Mouse (Mus musculus) embryo, embryonic 10.5 days (tissue): Measurements from ENCODE around the gene Dhh.

ENCODE experiments used
- DNase-seq: peaks from one replicate; pipeline ENCODE4 v3.0.0-alpha.2; 2015; ENCODE audit warnings: low spot score

Dhh gene

DNA sequence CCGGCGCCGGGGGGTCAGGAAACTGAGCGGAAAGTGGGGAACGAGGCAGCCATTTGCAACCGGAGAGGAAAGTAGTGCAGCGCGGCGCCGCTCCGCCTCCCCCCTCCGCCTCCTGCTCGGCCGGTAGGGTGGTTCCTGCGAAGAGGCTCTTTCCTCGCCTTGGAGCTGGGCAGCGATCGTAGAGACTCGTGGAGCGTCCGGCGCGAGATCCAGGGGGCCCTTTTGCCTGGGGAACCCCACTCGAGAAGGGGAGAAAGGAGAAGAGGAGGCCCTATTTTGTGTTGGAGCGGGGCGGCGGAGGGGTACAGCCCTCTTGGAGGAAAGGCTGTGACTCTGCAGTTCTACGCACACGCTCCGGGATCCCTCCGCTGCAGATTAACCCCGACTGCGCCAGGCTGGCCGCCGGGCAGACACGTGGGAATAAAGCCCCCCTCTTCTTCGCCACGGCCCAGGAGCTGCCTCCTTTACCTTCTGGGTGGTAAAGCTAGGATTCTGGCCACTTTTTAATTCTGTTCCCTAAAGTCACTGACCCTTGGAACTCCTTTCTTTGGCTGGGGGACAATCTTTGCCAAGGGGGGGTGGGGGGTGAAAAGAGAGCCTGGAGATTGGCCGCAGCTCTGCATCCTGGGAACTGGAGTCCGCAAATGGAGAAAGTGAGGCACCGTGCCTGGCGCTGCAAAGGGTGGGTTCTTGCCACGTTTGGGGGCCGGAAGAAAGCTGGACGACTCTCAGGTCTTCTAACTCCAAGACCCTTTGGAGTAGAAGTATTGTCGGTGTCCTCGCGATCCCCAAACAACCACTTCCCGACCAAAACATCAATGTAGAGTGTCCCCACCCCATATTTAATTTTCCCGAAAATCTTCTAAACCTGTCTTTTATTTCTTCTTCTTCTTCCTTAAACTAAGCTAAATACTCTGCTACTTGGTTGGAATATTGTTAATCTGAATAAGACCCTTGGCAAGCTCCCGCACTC lies 26.1 kb downstream of the Dhh start:
- DNase-seq = peak; percentile 97

DNA sequence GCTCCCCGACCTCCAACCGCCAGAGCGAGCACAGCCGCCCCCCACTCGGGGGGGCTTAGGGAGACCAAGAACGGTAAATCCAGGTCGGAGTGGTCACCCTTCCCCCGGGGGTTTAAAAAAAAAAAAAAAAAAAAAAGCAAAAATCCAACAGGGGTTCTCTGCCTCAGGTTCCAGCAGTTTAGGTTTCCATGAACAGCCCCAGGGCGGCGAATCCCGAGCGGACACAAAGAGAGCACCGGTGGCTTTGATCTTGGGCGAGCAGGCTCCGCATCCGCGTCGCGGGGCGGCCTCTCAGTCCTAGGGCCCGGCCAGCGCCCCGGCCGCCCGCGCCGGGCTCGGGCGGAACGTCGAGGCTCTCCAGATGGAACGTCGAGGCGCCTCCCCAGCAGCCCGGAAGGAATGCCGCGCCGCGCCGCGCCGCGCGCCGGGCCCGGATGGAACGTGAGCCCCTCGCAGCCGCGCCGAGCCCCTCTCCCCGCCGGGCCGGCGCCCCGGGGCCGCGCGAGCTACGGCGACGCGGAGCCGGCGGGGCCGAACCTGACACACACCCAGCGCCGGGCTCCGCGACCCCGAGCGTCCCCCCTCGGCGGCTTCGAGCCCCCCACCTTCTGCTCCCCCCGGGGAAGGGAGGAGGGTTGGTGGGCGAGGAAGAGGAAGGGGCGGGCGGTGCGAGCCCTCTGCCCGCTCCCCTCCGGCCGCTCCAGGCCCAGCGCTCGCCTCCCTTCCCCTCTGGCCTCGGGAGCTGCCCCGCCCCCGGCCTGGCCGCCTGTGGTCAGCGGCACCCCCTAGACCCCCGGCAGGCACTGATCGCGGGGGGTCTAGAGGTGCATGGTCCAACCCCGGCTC lies 27.0 kb downstream of the Dhh start, which contains the start of gene Kmt2d:
Gene Kmt2d, minus strand, starts transcription at position 135 of the 846 bp plus-strand sequence.
- peak; percentile 52 for DNase-seq

DNA sequence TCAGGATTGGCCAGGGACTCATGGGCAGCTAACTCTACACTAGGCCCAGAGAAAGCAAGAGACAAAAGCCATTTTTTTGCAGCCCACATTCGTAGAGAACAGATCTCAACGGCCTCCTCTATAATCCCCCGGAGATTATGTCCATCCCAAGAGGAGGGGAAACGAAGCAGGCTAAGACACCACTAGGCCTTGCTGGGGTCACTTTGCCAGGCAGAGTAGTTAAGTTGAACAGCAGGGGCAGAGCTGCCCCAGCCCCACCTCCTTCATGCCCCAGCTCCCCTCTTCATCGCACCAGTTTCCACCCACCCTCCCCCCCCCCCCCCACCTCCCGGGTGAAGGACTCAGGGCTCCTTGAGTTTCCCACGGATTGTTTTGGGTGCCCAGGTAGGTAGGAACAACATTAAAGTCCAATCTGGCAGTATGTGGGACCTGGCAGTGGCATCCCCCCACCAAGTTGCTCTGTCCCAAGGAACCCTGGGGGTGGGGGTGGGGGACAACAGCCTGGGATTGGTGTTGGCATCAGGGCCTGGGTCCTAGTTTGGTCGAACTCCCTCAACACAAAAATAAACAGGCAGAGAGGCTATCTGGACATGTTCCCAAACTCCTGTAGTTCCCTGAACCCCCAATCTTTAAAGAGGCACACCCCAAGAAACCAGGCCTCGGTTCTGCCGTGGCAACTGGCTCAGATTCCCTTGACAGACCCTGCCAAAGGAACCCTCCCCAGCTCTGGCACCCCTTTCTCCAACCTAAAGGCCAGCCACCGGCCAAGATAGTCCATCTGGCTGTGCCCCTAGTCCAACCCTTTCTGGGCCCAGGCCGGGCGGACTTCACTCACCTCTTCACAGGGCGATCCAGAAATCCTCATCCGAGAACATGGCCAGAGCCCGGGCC lies 27.9 kb downstream of the Dhh start:
- peak; percentile 42 for DNase-seq

- no peak for DNase-seq
Measured at GRCm38 (mm10) chr15:98869342-98870178, 28.8 kb downstream of the Dhh start.

DNA sequence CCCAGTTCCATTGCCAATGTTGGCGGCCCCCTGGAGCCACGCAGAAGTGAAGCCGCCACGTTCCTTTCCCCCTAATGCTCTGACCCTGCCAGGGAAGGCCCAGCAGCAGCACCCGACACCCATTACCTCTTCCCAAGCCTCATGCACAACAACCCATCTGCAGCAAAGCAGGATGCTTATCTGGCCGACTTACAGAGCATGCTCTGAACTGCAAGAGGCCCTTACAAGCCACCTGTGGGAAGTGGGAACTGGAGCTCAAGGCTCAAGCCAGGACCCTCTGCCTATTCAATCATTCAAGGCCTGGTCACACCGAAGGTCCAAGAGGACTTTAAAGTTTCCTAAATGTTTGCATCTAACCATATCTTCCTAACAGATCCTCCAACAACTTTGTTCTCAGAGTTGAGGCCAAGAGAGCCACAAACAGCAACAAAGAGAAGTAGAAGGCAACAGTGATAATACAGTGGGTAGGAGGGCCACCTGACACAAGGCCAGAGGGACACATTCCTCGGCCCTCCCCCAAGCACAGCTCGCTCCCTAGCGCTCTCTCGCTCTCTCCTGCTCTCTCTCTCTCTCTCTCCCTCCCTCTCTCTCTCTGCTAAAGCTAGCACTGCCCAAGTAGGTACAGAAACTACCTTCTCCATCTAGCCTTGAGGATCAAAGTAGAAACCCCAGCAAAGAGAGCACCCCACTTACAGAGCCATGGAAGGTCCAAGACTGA lies 29.8 kb downstream of the Dhh start:
- DNase-seq = no peak

- DNase-seq = peak; percentile 54
Measured at GRCm38 (mm10) chr15:98867321-98867720, 31.0 kb downstream of the Dhh start.

DNA sequence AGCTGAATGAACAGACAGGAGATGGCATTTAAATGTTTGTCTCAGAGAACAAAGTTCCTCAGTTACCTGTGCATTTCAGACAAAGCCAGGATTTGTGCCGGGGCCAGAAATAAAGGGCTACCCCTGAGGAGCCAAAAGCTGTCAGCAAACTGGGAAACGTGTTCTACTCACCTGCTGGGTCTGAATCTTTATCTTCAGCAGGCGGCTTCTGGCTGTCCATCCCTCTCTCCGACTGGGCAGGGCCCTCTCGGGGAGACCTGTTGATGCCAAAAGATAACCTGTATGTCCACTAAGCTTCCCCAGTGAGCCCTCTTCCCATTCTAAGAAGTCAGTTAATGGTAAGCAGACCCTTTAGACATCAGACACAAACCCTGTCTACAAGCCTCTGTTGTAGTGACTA lies 31.8 kb downstream of the Dhh start:
- DNase-seq = no peak

DNA sequence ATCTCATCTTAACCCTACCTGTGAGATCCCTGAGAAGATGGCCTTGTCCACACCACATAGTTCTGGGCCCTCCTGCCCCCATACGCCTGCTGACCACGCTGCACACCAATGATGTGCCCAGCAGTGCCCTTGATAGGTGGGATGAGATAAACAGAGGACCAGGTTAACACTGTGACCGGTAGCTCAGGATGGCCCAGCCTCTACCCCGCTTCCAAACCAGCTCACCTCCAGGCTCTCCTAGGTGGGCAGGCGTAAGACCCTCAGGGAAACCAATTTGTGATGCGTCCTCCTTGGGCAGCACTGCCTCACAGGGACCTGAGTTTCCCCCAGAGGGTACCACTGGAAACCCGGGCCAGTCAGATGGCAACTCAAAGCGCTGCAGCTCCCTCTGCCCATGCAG lies 32.6 kb downstream of the Dhh start:
- no peak for DNase-seq

DNA sequence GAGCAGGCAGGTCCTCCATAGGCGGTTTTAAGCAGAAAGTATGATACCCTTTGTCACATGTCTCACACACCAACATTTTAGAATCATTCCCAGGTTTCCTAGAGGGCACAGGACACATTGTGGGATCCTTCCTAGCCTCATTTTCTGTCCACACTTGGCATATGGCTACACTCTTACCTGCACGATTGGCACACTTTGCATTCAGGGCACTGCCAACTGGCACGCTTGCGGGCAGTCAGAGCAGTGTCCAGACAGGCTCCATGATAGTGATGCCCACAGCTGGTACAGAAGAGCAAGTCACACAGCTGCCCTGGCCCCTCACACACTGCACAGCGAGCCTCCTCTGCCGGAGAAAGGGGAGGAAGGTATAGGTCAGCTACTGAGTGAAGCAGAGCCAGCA lies 33.4 kb downstream of the Dhh start:
- no peak for DNase-seq

GRCm38 (mm10) chr15:98863451-98863958 lies 34.8 kb downstream of the Dhh start:
- no peak for DNase-seq

GRCm38 (mm10) chr15:98861701-98862410 lies 36.5 kb downstream of the Dhh start:
- DNase-seq = no peak

GRCm38 (mm10) chr15:98860921-98861320 lies 37.4 kb downstream of the Dhh start:
- no peak for DNase-seq

GRCm38 (mm10) chr15:98859319-98860043 lies 38.9 kb downstream of the Dhh start:
- no peak for DNase-seq

DNA sequence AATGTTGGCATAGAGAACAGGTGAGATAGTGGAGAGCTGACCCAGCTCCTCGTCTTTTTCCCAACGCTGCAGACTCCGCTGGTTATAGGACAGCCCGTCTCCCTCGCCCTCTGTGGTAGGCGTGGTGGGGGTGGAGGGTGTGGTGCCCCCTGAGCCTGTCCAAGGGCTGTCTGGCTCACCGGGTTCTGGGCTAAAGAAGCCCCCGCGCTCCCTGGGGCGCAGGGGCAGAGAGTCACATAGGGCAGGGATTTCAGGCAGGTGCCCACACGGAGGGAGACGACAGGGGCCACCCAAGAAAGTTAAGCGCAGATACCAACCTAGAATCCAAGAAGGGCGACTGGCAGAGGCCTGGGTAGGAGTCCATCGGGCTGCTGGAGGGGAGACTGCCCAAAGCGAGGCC lies 44.1 kb downstream of the Dhh start:
- no peak for DNase-seq

DNA sequence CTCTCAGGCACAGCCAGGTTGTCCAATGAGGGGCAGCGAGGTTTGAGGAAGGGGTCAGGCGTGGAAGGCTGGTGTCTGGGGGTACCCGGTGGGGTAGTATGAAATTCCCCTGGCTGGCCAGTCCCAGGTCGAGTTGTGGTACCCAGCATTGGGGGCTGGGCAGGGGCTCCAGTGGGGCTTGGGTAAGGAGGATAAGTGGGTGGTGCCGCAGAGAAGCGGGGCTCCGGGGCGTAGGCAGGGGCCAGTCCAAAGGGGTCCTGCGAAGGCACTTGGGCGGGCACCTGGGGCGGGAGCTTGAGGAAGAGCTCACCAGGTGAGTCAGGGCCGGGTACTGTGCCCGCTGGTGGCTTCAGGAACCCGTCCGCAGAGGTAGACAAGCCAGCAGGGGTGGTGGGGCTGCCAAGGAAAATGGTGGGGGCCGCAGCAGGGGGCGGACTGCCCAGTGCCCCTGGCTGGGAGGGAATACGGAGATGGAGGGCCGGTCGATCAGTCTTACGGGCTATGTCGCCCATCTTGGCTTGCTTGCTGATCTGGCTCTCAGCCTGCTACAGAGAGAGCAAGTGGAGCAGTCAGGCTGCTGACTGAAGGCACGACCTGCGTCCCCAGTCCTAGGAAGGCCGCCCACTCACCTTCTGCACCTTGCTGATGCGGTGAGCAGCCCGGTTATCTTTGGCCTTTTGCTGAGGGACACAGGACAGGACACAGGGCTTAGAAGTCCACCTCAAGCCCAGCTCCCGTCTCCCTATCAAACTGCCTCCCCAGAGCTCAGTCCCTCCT lies 45.0 kb downstream of the Dhh start:
- DNase-seq = no peak

- DNase-seq = no peak
Measured at GRCm38 (mm10) chr15:98852733-98853132, 45.6 kb downstream of the Dhh start.

- DNase-seq = no peak
Measured at GRCm38 (mm10) chr15:98852071-98852470, 46.3 kb downstream of the Dhh start.
